Mouse (Mus musculus) erythroblast, embryonic 14.5 days (primary cell): ENCODE data around the gene Zfp593. TPM values are rescaled to one million over a fixed set of nuclear protein-coding genes. Genes with fewer than 3 reads are reported as not detected.
"Not testable (repeated sequence)": the region's sequence is repeated elsewhere in the genome, so short reads cannot be mapped to it uniquely, and the experiment has no call there.

Source experiments
- H3K27me3 ChIP-seq: 2 replicates; pipeline ENCODE4 v1.6.1; 2012; ENCODE audit warnings: inconsistent platforms; ENCODE audit not compliant: control insufficient read depth
- H3K36me3 ChIP-seq: 2 replicates; pipeline ENCODE4 v1.6.1; 2012; ENCODE audit warnings: mild to moderate bottlenecking, inconsistent platforms; ENCODE audit not compliant: control insufficient read depth
- H3K4me1 ChIP-seq: 2 replicates; pipeline ENCODE4 v1.6.1; 2012; ENCODE audit warnings: inconsistent platforms; ENCODE audit not compliant: control insufficient read depth
- H3K4me3 ChIP-seq: replicated peaks from 2 replicates; pipeline ENCODE3; 2012; ENCODE audit warnings: moderate library complexity, mild to moderate bottlenecking, inconsistent platforms
- H3K9me3 ChIP-seq: 2 replicates; pipeline ENCODE4 v1.6.1; 2012; ENCODE audit warnings: low read length, inconsistent platforms, mixed read lengths; ENCODE audit not compliant: control insufficient read depth
- GATA1 ChIP-seq: IDR thresholded peaks from 2 replicates; pipeline ENCODE4 v1.6.1; 2012; ENCODE audit warnings: low read length, inconsistent platforms, mixed read lengths
- TAL1 ChIP-seq: IDR thresholded peaks from 3 replicates; pipeline ENCODE4 v1.6.1; 2012; ENCODE audit warnings: low read length, inconsistent platforms, mixed read lengths
- polyA plus RNA-seq: library from polyadenylated mRNA; stranded (reverse); fragments of >175 nt; gene quantifications from 2 replicates; pipeline ENCODE4 v1.2.3, GENCODE M21; 2012

Zfp593 gene
- polyA plus RNA-seq, 1 experiment = 1.3 TPM

GRCm38 (mm10) chr4:134284942-134285341 lies 39.5 kb upstream of the Zfp593 start:
- H3K36me3 ChIP-seq = peaks cover 55% of the 10 kb centered on the region
- no peak for TF ChIP-seq GATA1
- TF ChIP-seq TAL1 = no peak
- peak overlapping the region; percentile 100 for H3K4me3 ChIP-seq
- H3K9me3 ChIP-seq = no peaks in the 10 kb centered on the region
- H3K4me1 ChIP-seq = peaks cover 44% of the 10 kb centered on the region
- peaks cover 4% of the 10 kb centered on the region for H3K27me3 ChIP-seq

- Histone ChIP-seq H3K36me3 (peaks cover 44% of the 10 kb centered on the region), H3K27me3 (no peaks in the 10 kb centered on the region), H3K4me1 (peaks cover 27% of the 10 kb centered on the region), H3K9me3 (no peaks in the 10 kb centered on the region), H3K4me3 (peak overlapping the region; percentile 64)
- peak; percentile 57 for TF ChIP-seq TAL1
- TF ChIP-seq GATA1 = peak; percentile 78
Observed at GRCm38 (mm10) chr4:134273417-134274345, 28.3 kb upstream of the Zfp593 start.

- Histone ChIP-seq H3K36me3 (peaks cover 36% of the 10 kb centered on the region), H3K4me1 (peaks cover 27% of the 10 kb centered on the region), H3K27me3 (no peaks in the 10 kb centered on the region), H3K9me3 (no peaks in the 10 kb centered on the region), H3K4me3 (peak overlapping the region; percentile 64)
- no peak for TF ChIP-seq GATA1
- TF ChIP-seq TAL1 = no peak
Observed at GRCm38 (mm10) chr4:134272731-134273416, 27.5 kb upstream of the Zfp593 start.

GRCm38 (mm10) chr4:134271979-134272378 lies 26.6 kb upstream of the Zfp593 start:
- Histone ChIP-seq H3K4me1 (peaks cover 27% of the 10 kb centered on the region), H3K27me3 (no peaks in the 10 kb centered on the region), H3K4me3 (no peak overlapping the region), H3K9me3 (no peaks in the 10 kb centered on the region), H3K36me3 (peaks cover 27% of the 10 kb centered on the region)
- TF ChIP-seq TAL1 (no peak), GATA1 (no peak)

- not testable (repeated sequence) for H3K36me3 ChIP-seq, H3K4me3 ChIP-seq, H3K9me3 ChIP-seq, H3K27me3 ChIP-seq
- peaks cover 24% of the 10 kb centered on the region for H3K4me1 ChIP-seq
Observed at GRCm38 (mm10) chr4:134269622-134270021, 24.2 kb upstream of the Zfp593 start.

DNA sequence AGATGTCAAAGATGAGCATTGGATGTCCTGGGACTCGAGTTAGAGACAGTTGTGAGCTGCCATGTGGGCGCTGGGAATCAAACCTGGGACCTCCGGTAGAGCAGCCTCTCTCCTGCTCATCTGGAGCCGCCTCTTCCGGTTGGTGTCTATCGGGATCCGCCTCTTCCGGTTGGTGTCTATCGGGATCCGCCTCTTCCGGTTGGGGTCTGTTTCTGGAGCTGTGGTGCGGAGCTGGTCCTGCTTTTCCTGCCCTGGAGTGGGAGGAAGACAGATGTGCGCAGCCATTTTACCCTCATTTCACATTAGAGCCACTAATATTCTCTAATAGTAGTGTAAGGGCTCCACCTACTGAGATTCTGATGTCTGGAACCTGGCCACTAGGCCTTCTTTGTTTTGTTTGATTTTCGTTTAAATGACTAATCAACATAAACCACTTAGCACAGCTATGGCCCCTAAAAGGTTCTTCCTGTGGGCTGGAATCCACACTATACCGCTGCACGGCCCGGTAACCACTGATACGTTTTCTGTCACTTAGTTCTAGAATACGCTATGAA lies 22.8 kb upstream of the Zfp593 start:
- TF ChIP-seq TAL1 = no peak
- no peak for TF ChIP-seq GATA1
- peaks cover 7% of the 10 kb centered on the region; the same call in 1 of the 2 replicates for H3K9me3 ChIP-seq
- no peaks in the 10 kb centered on the region for H3K36me3 ChIP-seq
- no peak overlapping the region for H3K4me3 ChIP-seq
- peaks cover 13% of the 10 kb centered on the region for H3K4me1 ChIP-seq
- no peaks in the 10 kb centered on the region; the same call in 1 of the 2 replicates for H3K27me3 ChIP-seq

GRCm38 (mm10) chr4:134265860-134266585 lies 20.6 kb upstream of the Zfp593 start:
- H3K9me3 ChIP-seq = peaks cover 10% of the 10 kb centered on the region
- no peaks in the 10 kb centered on the region for H3K36me3 ChIP-seq
- no peak overlapping the region for H3K4me3 ChIP-seq
- TF ChIP-seq TAL1 (no peak), GATA1 (no peak)
- H3K4me1 ChIP-seq = no peaks in the 10 kb centered on the region
- no peaks in the 10 kb centered on the region; the same call in 1 of the 2 replicates for H3K27me3 ChIP-seq

GRCm38 (mm10) chr4:134263191-134263590 lies 17.8 kb upstream of the Zfp593 start:
- TF ChIP-seq GATA1 (no peak), TAL1 (no peak)
- Histone ChIP-seq H3K36me3 (no peaks in the 10 kb centered on the region), H3K4me1 (no peaks in the 10 kb centered on the region), H3K4me3 (no peak overlapping the region), H3K27me3 (no peaks in the 10 kb centered on the region; the same call in 1 of the 2 replicates), H3K9me3 (peaks cover 10% of the 10 kb centered on the region)

DNA sequence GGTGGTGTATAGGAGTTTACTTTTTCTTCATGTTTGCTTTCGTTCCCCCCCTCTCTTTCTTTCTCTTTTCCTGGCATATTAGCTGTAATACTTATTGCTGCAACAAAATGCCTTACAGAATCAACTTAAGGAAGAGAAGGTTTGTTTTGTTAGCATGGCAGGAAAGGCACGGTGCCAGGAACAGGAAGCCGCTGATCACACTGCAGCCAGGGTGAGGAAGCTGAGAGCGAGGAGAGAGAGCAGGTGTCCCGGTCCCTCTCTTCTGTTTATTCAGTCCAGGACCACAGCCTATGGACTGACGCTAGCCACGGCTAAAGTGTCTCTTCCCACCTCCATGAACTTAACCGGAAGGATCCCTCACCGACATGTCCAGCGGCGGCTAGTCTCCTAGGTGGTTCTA lies 13.0 kb upstream of the Zfp593 start:
- TF ChIP-seq GATA1 (no peak), TAL1 (no peak)
- H3K9me3 ChIP-seq = peaks cover 4% of the 10 kb centered on the region
- no peaks in the 10 kb centered on the region for H3K36me3 ChIP-seq
- peaks cover 2% of the 10 kb centered on the region; the same call in 1 of the 2 replicates for H3K4me1 ChIP-seq
- H3K27me3 ChIP-seq = peaks cover 28% of the 10 kb centered on the region
- no peak overlapping the region for H3K4me3 ChIP-seq
